Mouse (Mus musculus) liver (tissue): ENCODE measurements around the gene Smad1.
"Not testable (repeated sequence)": the region's sequence is repeated elsewhere in the genome, so short reads cannot be mapped to it uniquely, and the experiment has no call there.

ENCODE experiments used
- DNase-seq: peaks from one replicate; pipeline ENCODE4 v3.0.0-alpha.2; 2020; ENCODE audit warnings: mixed read lengths

The Smad1 gene

DNA sequence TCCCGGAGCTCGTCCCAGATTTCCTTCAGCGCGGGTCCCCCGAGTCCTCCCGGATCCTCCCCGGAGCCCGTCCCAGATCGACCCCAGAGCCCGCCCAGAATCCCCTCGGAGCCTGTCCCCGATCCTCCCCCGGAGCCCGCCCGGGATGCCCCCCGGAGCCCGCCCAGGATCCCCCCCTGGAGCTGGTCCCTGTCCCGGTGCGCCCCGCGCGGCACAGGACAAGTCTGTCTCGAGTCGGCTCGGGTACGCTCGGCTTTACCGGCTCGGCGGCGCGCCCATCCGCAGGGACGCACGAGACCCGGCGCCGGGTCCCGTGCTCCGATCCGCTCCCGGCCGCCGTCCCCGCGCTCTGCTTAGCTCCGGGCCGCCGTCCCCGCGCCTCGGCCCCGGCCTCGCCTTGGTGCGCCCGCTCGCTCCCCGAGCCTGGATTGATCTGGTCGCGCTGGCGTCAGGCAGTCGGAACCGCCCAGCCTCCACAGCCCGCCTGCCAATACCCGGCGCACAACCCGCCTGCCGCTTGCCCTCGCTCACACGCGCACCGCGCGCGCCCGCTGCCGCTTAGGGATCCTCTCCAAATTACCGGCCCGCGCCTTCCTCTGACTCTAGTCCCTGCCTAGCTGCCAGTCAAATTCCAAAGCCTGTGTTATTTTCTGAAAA is at the start of gene Smad1:
Smad1 (minus strand) TSS at position 525 of the 657 bp plus-strand sequence.
- peak; percentile 83 for DNase-seq

DNA sequence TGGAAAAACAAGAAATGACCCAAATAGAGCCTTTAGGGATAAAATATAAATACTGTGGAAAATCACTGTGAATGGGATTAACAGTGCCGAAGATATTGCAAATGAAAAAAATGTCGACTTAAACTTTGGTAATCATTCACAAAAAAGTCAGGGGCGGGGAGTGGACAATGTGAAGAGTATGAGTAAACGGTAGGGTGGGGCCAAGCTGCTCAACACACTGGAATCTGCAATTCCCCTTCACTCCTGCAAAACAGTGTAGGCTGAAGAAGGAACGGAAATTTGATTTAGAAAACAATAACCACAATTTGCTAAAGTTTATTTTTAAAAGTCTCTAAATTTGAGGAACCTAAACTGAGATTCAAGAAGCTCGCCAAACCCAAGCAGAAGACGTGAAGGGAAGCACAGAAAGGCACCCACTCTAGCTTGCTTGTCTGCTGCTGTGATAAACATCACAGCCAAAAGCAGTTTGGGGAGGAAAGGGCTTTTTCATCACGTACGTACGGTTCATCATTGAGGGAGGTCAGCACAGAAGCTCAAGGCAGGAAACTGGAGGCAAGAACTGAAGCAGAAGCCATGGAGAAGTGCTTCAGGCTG is 48.0 kb upstream of the Smad1 start:
- DNase-seq: no peak

DNA sequence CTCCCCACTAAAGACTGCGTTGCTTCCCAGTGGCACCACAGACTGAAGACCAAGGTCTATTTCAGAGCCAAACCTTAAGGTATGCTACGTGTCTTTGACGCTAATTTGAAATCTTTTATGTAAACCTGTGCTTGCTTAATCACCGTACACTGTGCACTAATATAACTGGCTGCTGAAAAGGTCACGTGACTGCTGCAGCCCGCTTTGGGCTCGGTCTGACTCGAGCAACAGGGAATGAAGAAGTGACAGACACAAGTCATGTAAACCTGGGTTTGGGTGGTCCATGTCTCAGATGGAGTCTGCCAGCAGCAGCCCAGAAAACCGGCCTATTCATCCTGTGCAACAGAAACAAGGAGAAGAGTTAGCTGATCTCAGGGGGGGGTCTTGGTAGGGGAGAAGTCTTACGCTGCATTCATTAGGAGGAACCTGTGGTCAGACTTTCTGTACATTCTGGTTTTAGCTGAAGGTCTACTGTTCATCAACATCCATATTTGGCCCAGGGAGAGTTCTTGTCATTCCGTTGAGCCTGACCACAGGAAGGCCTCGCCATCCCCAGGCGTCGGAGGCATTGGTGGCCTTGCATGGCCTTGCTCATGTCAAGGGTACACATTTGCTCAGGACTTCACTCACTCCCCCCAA is 44.3 kb upstream of the Smad1 start:
- DNase-seq: no peak

DNA sequence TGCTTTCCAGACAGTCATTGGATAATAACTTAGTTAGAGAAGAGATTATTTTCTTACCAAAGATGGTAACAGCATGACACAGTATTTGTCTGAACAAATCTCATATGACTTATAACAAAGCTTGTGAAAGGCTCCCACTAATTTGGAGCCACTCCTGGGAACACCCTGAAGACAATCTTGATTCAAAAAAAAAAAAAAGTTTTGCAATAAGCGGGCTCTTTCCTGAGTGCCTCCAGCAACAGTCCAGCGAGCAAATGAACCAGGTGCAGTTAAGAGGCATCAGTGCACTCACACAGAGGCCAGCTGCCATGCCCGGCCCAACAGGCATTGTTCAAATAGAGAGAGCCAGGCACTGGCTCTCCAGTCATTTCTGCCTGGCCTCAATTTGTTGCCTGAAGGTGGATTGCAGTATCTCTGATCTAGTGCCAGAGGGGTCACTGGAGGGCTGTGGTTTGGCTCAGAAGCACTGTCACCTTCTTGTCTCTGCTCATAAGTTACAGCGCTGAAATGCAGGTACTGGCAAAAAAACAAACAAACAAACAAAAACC is 34.7 kb upstream of the Smad1 start:
- DNase-seq: no peak

DNA sequence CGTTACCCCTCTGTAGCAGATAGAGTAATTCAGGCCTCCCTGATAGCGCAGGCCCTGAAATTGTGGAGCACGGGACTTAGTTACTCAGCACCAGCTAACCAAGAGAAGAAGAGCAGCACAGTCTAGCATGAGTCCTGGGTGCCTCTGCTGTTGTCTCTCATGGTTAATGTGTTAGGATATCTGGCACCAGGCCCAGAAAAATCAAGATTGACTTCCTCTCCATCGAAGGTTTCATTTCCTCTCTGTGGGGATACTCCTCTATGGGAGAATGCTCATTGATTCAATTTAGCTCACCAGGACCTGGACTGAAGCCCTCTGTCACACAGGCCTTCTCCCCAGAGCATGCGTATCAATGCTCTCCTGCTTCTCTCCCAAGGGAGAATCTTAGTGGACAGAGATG is 15.6 kb upstream of the Smad1 start:
- DNase-seq: no peak

DNA sequence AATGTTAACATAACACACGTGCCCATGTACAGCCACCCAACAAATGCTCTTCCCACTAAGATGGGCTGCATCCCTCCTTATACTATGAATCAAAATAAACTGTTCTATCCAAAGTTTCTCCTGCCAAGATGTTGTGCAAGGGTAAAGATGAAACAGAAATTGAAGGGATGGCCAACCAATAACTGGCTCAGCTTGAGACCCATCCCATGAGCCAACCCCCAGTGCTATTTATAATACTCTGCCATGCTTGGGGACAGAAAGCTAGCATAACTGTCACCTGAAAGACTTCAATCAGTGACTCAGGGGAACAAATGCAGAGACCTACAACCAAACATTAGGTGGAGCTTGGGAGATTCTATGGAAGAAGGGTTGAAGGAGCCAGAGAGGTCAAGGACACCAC is 11.2 kb upstream of the Smad1 start:
- no peak for DNase-seq

DNA sequence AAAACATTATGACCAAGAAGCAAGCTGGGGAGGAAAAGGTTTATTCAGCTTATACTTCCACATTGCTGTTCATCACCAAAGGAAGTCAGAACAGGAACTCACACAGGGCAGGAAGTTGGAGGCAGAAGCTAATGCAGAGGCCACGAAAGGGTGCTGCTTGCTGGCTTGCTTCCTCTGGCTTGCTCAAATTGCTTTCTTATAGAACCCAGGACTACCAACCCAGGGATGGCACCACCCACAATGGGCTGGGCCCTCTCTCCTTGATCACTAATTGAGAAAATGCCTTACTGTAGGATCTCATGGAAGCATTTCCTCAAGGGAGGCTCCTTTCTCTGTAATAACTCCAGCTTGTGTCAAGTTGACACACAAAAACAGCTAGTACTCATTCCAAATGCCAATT is 8.0 kb upstream of the Smad1 start:
- not testable (repeated sequence) for DNase-seq

DNA sequence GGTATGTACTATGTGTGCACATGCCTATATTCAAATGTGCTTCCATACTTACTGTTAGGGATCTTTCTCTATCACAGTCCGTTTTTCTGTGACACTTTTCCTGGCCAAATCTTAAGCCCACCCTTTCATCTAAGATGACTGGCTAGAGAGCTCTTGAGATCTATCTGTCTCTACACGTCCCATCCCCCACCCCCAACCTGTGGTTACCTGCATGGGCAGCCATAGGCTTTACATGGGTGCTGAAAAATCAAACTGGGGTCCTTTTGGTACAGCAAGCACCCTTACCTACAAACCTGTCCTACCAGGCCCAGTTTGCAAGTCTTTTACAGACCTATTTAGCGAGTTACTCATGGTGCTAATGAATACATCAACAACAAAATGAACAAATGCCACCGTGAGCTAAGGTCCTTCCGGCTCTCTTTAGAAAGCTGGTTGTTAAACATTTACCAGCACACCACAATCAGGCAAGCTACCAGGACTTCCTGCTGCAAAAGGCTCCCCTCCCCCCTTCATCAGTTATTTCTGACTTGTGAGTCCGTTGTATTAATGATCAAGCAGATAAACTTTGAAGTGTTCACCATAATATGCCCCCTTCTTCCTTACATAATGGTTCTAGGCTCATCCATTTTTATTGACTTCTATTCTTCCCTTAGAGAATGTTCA is 5.7 kb upstream of the Smad1 start:
- no peak for DNase-seq

DNA sequence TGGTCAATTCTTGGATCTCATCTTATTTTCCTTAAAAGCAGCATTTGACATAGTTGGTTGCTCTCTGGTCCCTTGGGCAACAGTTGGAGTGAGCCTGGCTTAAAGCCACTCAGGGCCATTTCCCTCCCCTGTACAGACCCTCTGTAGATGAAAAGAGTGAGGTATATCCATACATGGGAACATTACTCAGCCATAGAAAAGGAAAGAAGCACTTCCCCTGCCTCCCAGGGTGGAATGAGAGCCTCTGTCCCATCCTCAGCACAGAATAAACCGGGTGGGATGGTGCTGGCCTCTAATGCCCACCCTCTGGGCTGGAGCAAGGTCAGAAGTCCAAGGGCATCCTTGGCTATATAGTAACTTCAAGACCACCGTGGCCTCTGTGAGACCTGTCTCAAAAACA is 1.4 kb upstream of the Smad1 start:
- no peak for DNase-seq

DNA sequence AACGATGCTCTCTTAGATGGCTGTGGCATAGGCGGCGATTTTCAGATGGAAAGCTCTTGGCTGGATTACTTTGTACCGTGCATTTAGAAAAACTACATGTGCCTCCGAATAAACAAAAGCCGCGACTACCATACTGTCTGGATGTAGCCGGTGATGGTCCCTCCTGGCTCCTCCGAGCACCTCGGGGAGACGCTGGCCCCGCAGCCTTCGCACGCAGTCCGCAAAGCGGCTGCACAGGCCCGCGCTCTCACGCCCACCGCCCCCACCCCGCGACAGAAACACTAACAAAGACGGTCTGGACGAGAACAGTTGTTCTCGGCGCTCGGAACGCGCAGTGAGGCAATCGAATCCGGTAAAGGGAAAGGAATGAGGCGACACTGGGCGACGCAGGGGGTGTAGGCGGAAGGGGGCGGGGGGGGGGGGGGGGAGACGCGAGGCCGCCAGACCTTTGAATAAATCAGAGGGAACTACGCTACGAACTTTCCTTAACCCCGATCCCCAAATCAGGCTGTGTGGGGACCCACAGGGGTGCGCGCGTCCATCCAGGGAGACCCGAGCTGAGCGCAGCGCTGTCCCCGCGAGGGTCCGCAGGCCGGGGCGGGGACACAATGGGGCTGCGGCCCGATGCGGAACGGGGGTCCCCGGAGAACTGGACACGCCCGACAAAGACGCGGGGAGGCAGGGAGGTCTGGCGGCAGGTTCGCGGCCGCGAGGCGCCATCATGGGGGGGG is 902 bp downstream of the Smad1 start:
- peak; percentile 32 for DNase-seq

DNA sequence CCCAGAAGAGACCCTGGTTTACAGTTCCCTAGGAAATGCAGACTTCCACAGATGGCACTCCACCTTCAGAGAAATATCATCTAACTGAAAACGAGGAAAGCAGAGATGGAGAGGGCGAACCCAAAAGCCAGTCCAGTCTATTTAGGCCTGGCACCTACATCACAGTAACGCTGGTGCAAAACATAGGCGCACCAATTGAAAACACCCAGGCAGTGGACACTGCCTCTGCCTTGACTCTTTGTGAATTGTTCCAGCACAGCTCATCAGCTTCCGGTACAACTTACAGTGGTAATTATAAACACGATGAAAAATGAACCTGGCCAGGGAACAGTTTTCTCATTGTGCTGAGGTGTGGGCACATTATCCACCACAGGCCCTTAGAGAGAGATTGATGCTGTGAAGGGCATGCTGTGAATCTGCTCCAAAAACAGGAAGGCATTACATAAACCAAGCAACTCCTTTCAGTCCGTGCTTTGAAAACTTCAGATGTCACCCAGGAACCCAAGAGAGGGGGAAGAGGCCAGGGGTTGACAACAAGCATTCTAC is 1.5 kb downstream of the Smad1 start:
- DNase-seq: no peak

DNA sequence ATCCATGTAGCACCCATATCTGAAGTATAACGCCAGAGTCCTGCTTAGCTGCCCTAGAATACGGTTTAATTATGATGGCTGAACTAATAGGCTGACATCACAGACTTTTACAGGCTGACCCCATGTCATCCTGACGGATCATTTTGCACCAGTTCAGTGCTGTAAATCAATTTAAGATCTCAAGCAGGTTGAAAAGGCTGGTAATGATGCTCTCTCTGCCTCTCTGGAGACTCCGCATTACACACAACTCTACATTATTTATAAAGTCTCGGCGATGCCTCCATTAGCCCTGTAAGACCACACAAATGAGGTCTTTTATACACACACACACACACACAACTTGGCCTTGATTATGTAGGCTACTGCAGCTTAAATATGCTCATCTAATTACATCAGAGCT is 2.4 kb downstream of the Smad1 start:
- DNase-seq: no peak

DNA sequence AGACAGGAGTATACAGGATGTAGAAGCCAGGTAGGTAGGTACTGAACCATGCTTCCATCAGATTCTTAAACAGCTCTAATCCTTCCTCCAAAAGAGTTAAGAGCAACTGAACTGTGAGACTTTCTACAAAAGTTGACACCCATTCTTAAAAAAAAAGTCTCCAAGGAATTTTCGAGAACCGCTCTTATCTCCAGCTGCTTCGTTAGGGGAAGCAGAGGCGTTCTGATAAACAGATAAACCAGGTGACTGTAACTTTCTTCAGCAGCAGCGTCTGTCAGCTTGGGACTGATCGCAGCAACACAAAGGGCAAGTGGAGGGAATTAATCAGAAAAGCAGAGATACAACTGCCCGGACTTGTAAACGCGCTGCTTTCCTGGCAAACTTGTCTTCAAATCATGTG is 5.3 kb downstream of the Smad1 start:
- DNase-seq: no peak

DNA sequence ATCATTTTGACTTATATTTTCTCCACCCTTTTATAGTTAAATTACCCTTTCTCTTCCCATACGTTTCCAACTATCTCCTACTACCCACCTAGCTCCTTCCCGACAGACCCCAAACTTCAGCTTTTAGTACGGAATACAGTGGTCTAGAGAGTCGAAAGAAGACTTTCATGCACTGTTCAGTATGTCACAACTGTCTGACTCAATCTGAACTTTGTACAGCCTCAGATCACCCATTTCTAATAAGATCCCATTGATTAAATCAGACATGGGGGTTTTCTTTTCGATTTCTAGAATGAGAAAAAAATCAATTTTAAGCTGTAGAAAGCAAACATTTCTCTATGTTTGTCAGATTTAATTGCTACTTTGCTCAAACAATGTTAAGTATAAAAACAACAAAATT is 6.1 kb downstream of the Smad1 start:
- DNase-seq: no peak

DNA sequence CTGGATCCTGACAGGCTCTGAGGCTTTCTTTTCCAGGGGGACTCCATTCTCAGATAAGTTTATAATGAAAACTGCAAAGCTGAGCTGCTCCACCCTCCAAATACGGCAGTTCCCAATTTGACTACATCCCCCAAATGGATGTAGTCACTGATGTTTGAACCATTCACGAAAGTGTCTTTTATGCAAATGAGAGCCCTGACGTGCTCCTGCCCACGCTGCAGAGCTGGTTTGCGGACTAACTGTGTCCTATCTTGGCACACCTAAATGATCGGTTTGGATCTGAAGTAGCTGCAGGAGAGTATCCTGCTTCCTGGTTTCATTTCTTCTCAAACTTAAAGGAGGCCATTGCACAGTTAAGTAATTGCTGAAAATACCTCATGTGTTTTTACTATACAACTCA is 6.7 kb downstream of the Smad1 start:
- no peak for DNase-seq

DNA sequence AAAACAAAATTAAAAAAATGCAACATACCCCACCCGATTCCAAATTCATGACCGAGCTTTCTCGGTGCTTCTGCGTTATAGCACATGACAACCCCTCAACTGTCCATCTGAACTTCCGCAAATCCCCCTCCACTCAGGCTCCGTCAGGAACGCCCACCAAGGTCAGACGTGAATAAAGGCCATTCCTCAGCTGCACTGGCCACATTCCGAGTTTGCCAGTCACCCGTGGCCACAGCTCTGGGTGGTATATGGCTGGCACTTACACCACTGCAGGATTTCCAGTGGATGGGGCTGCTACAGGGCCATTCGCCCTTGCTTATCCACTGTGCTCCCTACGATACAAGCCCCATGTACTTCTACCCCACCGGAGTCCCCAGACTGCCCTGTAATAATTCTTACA is 7.9 kb downstream of the Smad1 start:
- DNase-seq: no peak

DNA sequence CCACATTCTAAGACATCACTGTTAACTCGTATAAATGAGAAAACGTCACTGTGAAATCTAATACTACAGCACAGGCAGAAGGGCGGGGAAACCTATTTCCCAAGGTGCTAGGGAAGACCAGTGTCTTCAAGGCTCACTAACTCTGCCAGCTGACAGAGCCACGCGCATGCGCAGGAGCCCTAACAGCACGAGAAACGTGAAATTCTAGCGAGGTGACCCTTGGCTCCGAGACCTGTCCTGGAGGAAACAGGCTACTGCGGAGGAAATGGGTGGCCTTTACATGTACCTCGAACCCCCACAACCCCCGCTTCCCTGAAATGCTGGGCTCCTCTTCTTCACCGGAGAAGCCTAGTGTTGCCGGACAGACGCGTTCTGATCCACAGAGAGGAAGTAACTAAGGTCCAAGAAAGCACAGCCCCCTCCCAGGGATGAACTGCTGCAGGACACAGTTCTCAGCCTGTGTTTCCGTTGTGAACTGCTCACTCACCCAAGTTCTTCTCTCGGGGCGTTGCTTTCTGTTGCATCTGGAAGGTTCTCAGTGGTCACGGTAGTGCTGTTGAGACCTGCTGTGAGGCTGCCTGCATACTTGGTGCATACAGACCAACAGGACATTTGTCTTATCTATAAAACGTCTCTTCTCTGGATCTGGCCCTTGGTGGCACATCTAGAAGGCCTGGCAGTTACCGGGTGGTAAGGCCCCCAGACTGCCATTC is 10.1 kb downstream of the Smad1 start:
- no peak for DNase-seq

DNA sequence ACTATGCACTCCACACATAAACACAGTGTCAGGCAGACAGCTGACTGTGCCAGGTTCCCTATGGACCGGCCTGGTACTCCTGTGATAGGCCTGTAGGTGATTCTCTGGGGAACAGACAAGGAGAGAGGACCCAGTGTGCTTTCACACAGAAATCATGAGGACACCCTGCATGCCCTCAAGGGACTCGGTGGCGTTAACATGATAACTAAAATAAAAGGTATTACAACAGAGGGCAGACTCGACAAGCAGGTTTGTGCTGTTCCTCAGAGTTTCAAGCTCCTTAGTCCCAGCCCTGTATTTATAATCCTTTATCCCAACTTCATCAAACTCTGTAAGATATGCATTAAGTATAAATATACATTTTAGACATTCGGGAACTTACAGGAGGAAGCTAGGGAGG is 12.5 kb downstream of the Smad1 start:
- no peak for DNase-seq

DNA sequence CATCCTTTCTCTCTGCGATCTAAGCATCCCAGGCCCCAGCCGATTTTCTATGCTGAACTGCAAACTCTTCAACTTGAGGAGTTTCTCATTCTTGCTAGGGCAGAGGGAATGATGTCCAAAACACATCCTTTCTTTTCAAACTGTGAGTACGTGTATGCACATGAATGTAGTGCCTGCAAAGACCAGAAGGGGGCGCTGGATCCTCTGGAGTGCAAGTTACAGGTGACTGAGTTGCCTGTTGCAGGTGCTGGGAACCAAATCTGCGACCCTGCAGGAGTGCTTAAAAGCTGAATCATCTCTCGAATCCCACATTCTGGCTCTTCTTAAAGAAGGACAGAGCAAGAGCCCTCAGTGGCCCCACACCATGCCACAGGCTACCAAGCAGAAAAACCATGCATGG is 13.0 kb downstream of the Smad1 start:
- DNase-seq: no peak

DNA sequence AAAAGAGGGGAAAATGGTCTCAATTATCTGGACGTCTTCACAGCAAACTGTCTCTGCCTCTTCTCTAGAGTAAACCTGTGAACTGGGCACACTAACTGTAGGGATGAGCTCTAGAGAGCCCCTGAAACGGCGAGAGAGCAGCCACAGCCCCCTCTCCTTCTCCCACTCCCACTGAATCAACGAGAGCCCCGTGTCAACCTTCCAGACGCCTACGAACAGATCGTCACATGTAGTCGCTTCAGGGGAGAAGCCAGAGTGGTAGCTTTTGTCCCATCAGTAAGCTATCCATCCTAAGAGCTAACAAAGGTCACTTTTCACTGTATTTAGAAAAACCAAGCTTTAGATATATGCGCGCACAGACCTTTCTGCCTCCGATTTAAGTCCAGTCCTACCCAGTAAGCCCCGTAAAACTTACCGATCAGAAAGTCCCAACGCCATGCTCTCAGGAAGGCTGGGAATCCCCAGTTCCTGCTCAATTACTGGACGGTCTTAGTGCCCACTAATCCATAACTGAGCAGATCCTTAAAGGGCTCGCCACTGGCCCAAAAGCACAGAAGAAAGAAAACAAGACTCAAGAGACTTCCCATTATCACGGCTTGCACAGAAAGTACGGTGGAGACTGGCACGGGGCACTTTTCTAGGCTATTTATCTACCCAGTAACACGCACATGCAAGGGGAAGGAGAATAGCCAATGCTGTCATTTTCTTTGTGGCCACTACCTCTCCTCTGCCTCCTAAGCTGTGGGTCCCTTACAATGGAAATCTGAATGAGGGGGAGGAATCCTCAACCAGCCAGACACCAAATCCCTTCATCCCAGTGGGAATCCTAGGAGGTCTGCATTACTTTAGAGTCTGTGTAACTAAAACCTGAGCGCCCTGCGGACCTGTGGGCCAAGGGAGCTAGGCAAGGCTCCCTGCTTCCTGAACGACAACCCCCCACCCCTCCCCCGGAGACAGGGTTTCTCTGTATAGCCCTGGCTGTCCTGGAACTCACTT is 14.7 kb downstream of the Smad1 start:
- no peak for DNase-seq

DNA sequence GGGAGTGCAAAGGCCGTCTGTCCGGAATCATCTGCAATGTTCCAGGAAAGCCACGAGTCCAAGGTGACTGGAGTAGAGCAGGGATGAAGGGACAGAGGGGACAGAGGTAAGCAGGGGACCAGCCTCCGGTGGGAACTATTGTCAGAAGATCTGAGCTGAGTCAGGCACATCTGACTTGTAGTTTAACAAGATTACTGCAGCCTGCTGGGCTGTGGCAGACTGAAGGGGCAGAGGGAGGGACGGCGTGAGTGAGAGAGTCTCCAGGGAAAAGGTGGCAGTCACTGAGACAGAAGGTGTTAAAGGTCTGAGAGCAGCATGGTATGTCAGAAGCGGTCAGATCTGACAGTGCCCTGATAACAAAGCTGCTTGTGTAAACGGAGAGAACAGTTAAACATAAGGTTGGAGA is 16.5 kb downstream of the Smad1 start:
- DNase-seq: no peak
